Mouse (Mus musculus): ENCODE measurements at regions not wholly inside any gene's neighbourhood (a gene's known extent, or its start where the extent isn't known, plus 50 kb on each side); places are given as distances from the start of the nearest gene placed in this dataset.

DNA sequence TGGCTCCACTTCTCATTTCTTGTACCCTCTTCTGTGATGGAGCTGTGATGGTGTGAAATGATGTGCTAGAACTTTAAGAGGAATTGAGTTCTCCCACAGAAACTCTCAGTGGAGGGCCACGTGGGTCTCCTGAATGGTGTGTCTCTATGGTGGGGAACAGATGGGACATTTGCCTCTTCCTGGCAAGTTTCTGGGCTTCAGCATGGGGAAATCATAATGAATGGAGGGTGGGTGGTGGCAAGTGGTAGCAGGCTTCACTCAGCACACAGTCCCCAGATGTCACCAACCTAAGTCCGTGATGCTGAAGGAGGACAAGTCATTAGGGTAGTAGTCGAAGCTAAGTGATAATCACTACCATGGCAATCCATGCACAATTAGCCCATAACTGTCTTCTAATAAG is 51.2 kb upstream of the Man1a2 start:
- H3K4me1 ChIP-seq (ENCODE audit: control insufficient read depth in 2 of 2, insufficient read depth in 2 of 2, low read length in 2 of 2) = peaks cover 0 to 3% of the 10 kb centered on the region in 2 experiments; a peak in 1 of 4 replicates
- no peak overlapping the region for H3K9ac ChIP-seq (ENCODE audit: low read length)
- 76% methylated on average over 3 of the region's 3 CpGs for WGBS
- no peak for ATAC-seq (ENCODE audit: insufficient number of reproducible peaks, insufficient read depth, low FRiP score, low read depth)
- no peaks in the 10 kb centered on the region for H3K9me3 ChIP-seq (ENCODE audit: control insufficient read depth, low read length)
- no peak overlapping the region for H3K4me2 ChIP-seq (ENCODE audit: low read length)
- no peaks in the 10 kb centered on the region for H3K27me3 ChIP-seq (ENCODE audit: control insufficient read depth, insufficient read depth, low read length)
- H3K4me3 ChIP-seq (ENCODE audit: control insufficient read depth in 1 of 2, insufficient read depth in 1 of 2, low read depth in 1 of 2, low read length in 2 of 2) = no peak overlapping the region
- H3K27ac ChIP-seq (replicated peaks in 1 of 2; ENCODE audit: control insufficient read depth in 1 of 2, insufficient read depth in 1 of 2, low read depth in 2 of 2, low read length in 2 of 2) = no peak overlapping the region
- no peaks in the 10 kb centered on the region for H3K36me3 ChIP-seq (ENCODE audit: control insufficient read depth, insufficient read depth, low read length)
